Mouse (Mus musculus): ENCODE data around the gene Farp2. TPM values are rescaled to one million over a fixed set of nuclear protein-coding genes. Genes with fewer than 3 reads are reported as not detected.

The Farp2 gene
- polyA plus RNA-seq, 1 experiment from 2014 or later = 2.7 TPM

DNA sequence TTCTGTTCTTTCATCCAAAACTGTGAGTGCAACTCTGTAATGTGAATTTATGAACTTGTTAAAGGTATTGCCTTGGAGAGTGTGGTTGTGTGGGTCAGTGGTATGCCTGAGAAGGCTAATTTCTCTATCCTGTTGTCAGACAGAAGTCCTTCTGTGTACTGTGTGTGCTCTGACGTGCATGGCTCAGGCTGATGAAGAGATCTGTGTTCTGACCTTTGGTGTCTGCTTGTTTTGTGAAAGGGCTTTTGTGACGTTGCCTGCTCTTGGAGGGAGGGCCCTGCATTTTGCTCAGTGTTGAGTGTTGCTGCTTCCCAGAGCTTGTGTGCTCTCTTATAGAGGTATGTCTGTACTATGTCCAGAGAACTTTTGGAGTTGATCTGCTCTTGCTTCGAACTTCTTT, 55.1 kb downstream of the Farp2 start:
- Histone ChIP-seq H3K27ac (no peak overlapping the region), H3K27me3 (no peaks in the 10 kb centered on the region), H3K9me3 (replicated peaks) (no peaks in the 10 kb centered on the region), H3K4me3 (no peak overlapping the region), H3K4me2 (no peak overlapping the region), H3K9ac (no peak overlapping the region), H3K4me1 (no peaks in the 10 kb centered on the region), H3K36me3 (ENCODE audit: poor library complexity, severe bottlenecking) (0 out of 2 replicates have a peak, but pooled peaks cover 2% of the 10 kb centered on the region)
- no peak for ATAC-seq
- WGBS = 56% methylated on average over 3 of the region's 3 CpGs

DNA sequence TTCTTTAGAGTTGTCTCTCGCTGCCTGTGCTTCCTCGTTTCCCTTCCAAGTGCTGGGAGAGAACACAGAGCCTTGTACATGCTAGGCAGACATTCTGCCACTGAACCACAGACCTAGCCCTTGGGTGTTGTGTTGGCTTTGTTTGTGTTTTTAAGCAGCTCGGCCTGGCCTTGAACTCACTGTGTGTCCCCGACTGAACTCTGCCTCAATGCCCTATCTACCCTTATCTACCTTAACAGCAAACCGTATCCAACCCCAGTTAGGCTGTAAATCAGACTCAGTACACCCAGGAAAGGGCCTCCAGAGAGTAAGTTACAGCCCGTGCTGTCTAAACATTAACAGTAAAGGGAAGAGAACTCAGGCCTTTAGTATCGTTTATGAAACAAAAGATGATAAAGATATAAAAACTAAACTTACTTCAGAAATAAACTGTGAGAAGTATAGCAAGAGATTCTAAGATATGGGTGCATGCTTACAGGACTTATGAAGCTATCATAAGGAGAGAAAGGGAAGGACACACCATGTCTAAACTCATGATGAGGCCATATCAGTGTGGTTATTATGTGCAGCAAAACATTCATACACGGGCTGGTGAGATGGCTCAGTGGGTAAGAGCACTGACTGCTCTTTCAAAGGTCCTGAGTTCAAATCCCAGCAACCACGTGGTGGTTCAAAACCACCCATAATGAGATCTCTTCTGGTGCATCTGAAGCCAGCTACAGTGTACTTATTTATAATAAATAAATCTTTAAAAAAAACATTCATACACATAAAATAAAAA, 56.0 kb downstream of the Farp2 start:
- Histone ChIP-seq H3K27me3 (no peaks in the 10 kb centered on the region), H3K4me1 (no peaks in the 10 kb centered on the region), H3K9me3 (replicated peaks) (no peaks in the 10 kb centered on the region), H3K36me3 (ENCODE audit: poor library complexity, severe bottlenecking) (0 out of 2 replicates have a peak, but pooled peaks cover 2% of the 10 kb centered on the region), H3K9ac (no peak overlapping the region), H3K4me3 (no peak overlapping the region), H3K4me2 (no peak overlapping the region), H3K27ac (no peak overlapping the region)
- WGBS = 88% methylated on average over 9 of the region's 9 CpGs
- no peak for ATAC-seq

DNA sequence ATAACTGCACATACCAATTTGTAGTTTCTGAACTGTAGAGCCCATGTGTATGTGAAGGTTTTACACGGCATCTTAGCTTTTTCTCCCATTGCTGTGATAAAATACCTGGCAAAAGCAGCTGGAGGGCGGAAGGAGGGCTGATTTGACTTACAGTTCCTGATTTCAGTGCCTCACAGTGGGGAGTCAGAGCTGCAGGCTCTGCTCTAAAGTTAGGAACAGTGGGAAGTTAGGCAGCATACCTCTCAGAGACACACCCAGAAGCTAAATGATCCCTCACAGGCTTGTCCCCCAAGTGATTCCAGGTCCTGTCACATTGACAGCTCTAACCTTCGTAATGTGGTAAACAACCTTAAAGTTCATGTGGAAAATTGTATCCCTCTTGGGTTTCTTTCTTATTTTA, 65.2 kb downstream of the Farp2 start:
- WGBS = 86% methylated on average over 3 of the region's 3 CpGs
- Histone ChIP-seq H3K4me2 (no peak overlapping the region), H3K9ac (no peak overlapping the region), H3K36me3 (ENCODE audit: poor library complexity, severe bottlenecking) (peaks cover 19% of the 10 kb centered on the region), H3K4me3 (no peak overlapping the region), H3K27ac (no peak overlapping the region), H3K27me3 (no peaks in the 10 kb centered on the region), H3K9me3 (replicated peaks) (no peaks in the 10 kb centered on the region), H3K4me1 (no peaks in the 10 kb centered on the region)
- ATAC-seq = no peak

DNA sequence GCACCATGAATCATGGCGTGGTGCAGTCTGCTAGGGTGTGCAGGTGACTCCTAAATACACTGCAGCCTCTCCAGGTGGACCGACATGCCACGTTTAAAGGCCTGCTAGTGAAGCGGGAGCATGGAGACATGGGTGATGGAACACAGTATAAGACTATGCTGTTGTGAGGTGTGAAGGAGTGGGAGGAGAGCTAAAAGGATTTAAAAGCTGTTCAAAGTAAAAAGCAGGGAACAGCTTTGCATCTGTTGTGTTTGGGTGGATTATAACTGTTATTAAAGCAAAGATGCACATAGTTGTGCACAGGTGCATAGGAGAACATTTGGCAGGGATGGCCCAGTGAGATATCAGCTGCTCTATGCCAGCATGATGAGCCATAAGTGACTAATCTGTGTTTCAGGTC, 66.0 kb downstream of the Farp2 start:
- Histone ChIP-seq H3K9ac (no peak overlapping the region), H3K9me3 (replicated peaks) (no peaks in the 10 kb centered on the region), H3K4me2 (no peak overlapping the region), H3K27me3 (no peaks in the 10 kb centered on the region), H3K4me1 (no peaks in the 10 kb centered on the region), H3K4me3 (no peak overlapping the region), H3K36me3 (ENCODE audit: poor library complexity, severe bottlenecking) (peaks cover 23% of the 10 kb centered on the region), H3K27ac (no peak overlapping the region)
- ATAC-seq = no peak
- WGBS = 80% methylated on average over 4 of the region's 4 CpGs

DNA sequence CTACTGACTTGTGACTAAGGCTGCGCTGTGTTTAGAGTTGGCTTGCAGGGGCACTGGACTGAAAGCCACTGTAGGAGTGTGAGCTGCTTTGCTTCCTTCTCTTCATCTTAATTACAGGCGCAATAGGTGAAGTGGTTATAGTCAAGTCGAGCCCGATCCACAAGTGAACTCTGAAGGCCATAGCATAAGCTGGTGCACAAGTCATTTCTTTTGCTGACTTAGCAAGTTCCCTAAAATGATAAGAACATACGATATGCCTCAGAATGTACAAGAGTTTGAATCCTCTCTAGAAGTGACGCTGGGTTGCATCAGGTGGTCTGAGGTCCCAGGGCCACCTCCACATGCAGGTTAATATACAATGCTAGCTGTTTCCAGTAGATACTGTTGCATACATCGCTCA, 69.7 kb downstream of the Farp2 start:
- no peak for ATAC-seq
- Histone ChIP-seq H3K27me3 (no peaks in the 10 kb centered on the region), H3K4me2 (no peak overlapping the region), H3K4me1 (no peaks in the 10 kb centered on the region), H3K4me3 (no peak overlapping the region), H3K27ac (no peak overlapping the region), H3K9ac (no peak overlapping the region), H3K9me3 (replicated peaks) (no peaks in the 10 kb centered on the region), H3K36me3 (ENCODE audit: poor library complexity, severe bottlenecking) (peaks cover 23% of the 10 kb centered on the region)
- WGBS = 97% methylated on average over 7 of the region's 7 CpGs

DNA sequence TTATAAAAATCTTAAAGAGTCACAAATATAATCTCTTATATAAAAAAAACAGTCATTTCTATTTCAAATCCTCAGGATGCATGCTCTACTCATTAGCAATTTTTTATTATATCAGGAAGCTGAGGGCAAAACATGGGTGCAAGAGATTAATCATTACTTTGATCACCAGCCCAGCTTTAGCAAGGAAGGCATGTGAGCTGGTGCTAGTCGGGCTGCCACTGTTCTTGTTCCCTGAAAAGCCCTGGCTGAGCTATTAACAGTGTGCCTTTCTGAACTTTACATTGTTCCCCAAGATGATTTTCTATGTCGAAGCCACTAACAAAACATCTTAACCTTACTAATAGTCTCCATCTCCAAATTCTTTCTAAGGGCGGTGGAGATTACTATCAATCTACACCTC, 76.5 kb downstream of the Farp2 start:
- no peaks in the 10 kb centered on the region for H3K36me3 ChIP-seq (ENCODE audit: poor library complexity, severe bottlenecking)
- 67% methylated on average over 3 of the region's 3 CpGs for WGBS
- ATAC-seq = no peak
- H3K9me3 ChIP-seq (replicated peaks) = no peaks in the 10 kb centered on the region
- H3K4me1 ChIP-seq = no peaks in the 10 kb centered on the region
- H3K27ac ChIP-seq = no peak overlapping the region
- H3K27me3 ChIP-seq = no peaks in the 10 kb centered on the region
- H3K4me3 ChIP-seq = no peak overlapping the region
- no peak overlapping the region for H3K9ac ChIP-seq
- H3K4me2 ChIP-seq = no peak overlapping the region

DNA sequence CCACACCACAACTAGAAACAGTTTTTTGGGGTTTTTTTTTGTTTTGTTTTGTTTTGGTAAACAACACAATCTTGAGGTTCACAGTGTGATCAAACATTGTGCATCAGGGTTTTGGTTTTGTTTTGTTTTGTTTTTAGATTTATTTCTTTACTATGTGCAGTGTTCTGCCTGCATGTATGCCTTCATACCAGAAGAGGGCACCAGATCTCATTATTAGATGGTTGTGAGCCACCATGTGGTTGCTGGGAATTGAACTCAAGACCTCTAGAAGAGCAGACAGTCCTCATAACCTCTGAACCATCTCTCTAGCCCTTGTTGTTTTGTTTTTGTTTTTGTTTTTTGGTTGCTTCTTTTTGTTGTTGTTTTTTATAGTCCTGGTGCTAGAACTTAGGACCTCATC, 82.1 kb downstream of the Farp2 start:
- no peak for ATAC-seq
- no peak overlapping the region for H3K4me3 ChIP-seq
- no peak overlapping the region for H3K27ac ChIP-seq
- no peaks in the 10 kb centered on the region for H3K36me3 ChIP-seq (ENCODE audit: poor library complexity, severe bottlenecking)
- no peak overlapping the region for H3K9ac ChIP-seq
- H3K4me2 ChIP-seq = no peak overlapping the region
- no peaks in the 10 kb centered on the region for H3K4me1 ChIP-seq
- no peaks in the 10 kb centered on the region for H3K9me3 ChIP-seq (replicated peaks)
- no peaks in the 10 kb centered on the region for H3K27me3 ChIP-seq

DNA sequence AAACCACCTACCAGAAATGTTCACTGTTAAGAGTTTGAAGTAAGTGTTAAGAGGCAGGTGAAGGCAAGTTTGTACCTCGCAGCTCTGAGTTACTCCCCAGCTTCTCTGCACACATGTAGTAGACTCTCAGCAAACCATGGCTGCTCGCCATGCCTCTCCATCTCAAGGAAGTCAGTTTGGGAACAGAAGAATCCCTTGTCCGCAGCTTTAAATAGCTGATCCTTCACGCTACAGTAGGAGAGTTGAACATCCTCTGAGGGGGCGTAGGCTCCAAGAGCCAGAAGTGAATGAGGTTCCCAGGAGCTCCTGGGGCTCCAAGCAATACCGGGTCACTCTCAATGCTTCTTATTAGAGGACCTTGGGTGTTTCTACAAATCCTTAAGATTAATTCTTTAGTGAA, 84.0 kb downstream of the Farp2 start:
- no peak overlapping the region for H3K9ac ChIP-seq
- no peak overlapping the region for H3K4me2 ChIP-seq
- H3K36me3 ChIP-seq (ENCODE audit: poor library complexity, severe bottlenecking) = no peaks in the 10 kb centered on the region
- no peak overlapping the region for H3K4me3 ChIP-seq
- ATAC-seq = no peak
- no peaks in the 10 kb centered on the region for H3K27me3 ChIP-seq
- no peak overlapping the region for H3K27ac ChIP-seq
- no peaks in the 10 kb centered on the region for H3K9me3 ChIP-seq (replicated peaks)
- 77% methylated on average over 6 of the region's 6 CpGs for WGBS
- no peaks in the 10 kb centered on the region for H3K4me1 ChIP-seq

DNA sequence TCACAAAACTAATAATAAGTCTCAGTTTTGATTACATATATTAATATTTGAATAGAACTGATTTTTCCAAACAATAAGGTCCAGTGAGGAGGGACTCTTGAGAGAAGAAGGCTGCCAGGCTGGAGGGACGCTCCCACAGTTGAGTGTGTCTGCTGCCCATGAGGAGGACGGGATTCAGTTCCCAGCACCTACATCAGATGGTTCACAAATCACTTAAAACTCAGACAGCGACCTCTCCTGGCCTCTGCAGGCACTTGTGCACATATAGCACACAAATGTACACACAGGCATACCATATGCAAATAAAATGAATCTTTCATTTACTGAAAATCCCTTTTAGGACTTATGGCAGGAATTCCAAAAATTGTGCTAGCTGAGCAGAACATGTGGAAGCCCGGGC, 91.0 kb downstream of the Farp2 start:
- no peak overlapping the region for H3K9ac ChIP-seq
- H3K9me3 ChIP-seq (replicated peaks) = no peaks in the 10 kb centered on the region
- no peak for ATAC-seq
- no peaks in the 10 kb centered on the region for H3K4me1 ChIP-seq
- 81% methylated on average over 4 of the region's 4 CpGs for WGBS
- H3K4me2 ChIP-seq = no peak overlapping the region
- H3K27ac ChIP-seq = no peak overlapping the region
- H3K4me3 ChIP-seq = no peak overlapping the region
- no peaks in the 10 kb centered on the region for H3K36me3 ChIP-seq (ENCODE audit: poor library complexity, severe bottlenecking)
- no peaks in the 10 kb centered on the region for H3K27me3 ChIP-seq

DNA sequence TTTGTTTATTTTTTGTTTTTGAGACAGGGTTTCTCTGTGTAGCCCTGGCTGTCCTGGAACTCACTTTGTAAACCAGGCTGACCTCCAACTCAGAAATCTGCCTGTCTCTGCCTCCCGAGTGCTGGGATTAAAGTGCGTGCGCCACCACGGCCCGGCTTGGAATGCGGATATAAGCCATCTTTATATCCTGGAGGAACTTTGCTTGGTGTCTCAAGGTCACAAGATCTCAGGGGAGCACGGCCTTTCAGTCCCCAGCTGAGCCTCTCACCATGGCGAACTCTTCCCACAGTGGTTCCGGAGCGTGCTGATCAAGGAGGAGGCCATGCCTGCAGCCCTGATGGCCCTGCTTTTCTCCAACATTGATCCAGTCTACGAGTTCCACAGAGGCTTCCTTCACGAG, 92.0 kb downstream of the Farp2 start:
- H3K9me3 ChIP-seq (replicated peaks) = no peaks in the 10 kb centered on the region
- H3K27ac ChIP-seq = no peak overlapping the region
- H3K27me3 ChIP-seq = no peaks in the 10 kb centered on the region
- no peak overlapping the region for H3K9ac ChIP-seq
- ATAC-seq = no peak
- no peak overlapping the region for H3K4me3 ChIP-seq
- H3K36me3 ChIP-seq (ENCODE audit: poor library complexity, severe bottlenecking) = no peaks in the 10 kb centered on the region
- no peak overlapping the region for H3K4me2 ChIP-seq
- H3K4me1 ChIP-seq = no peaks in the 10 kb centered on the region
- WGBS = 95% methylated on average over 12 of the region's 12 CpGs

DNA sequence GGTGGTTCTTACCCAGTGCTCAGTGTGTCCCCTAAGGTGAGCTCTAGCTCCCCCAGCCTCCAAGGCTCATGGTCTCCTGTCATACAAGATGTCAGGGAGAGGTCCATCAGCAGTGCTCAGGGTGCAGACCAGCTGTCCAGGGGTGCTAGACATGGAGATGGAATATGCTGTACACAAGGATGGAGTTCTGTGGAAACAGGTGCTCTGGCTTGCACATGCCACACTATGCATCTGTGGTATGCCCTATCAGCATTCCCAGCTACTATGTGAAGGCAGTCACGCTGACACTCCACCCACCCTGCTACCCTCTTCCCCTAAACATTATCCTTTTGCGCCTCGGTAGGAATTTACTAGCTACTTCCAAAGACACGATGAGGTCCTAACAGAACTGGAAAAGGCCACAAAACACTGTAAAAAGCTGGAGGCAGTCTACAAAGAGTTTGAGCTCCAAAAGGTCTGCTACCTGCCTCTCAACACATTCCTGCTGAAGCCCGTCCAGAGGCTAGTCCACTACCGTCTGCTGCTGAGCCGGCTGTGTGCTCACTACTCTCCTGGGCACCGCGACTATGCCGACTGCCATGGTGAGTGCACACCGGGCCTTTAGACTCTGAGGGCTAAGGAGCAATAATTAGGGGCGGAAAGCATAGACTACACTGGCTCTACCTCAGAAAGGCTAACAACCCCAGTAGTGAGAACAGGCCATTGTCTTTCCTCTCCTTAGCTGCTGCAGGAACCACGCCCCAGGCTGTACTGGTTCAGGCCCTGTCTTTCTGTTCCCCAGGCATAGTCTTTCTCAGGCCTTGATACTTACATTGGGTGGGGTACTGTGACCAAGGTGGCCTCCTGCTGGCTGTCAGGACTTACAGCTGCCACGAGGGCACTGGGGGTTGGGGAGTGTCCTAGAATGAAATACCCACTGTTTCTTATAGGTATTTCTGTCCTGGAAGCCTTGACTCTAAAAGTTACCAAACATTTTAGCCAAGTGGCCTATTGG, 95.5 kb downstream of the Farp2 start:
- Histone ChIP-seq H3K4me1 (no peaks in the 10 kb centered on the region), H3K9ac (no peak overlapping the region), H3K4me2 (no peak overlapping the region), H3K9me3 (replicated peaks) (no peaks in the 10 kb centered on the region), H3K27me3 (no peaks in the 10 kb centered on the region), H3K4me3 (no peak overlapping the region), H3K36me3 (ENCODE audit: poor library complexity, severe bottlenecking) (no peaks in the 10 kb centered on the region), H3K27ac (no peak overlapping the region)
- ATAC-seq = no peak
- WGBS = 77% methylated on average over 14 of the region's 14 CpGs

DNA sequence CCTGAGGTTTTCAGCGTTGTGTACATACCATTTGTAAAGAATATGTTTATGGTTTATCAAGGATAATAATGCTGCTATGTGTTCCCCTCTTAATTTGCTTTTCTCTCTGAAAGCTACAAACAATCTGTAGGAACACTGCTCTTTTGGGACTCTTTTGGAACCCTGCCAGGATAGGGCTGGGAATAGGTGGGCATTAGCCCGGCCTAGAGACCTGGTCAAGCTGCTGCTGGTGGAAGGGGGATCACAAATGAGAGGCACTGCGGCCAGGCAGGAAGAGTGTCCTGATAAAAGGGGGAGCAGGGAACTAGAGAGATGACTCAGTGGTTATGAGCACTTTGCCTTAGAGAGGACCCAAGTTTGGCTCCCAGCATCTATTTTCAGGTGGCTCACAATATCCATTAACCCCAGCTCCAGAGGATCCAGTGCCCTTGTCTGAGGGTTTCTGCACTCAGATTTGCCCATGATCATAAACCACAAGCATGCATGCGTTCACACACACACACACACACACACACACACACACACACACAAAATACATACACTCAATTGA, 96.9 kb downstream of the Farp2 start:
- Histone ChIP-seq H3K27ac (no peak overlapping the region), H3K4me3 (no peak overlapping the region), H3K9me3 (replicated peaks) (no peaks in the 10 kb centered on the region), H3K4me1 (no peaks in the 10 kb centered on the region), H3K27me3 (no peaks in the 10 kb centered on the region), H3K4me2 (no peak overlapping the region), H3K36me3 (ENCODE audit: poor library complexity, severe bottlenecking) (no peaks in the 10 kb centered on the region), H3K9ac (no peak overlapping the region)
- ATAC-seq = no peak
- 76% methylated on average over 4 of the region's 4 CpGs for WGBS

All from forebrain, embryonic 13.5 days (tissue).